Mouse (Mus musculus) MN1 (cell line): ENCODE data around the gene Hoxc11.

ENCODE experiments used
- DNase-seq: peaks from one replicate; pipeline ENCODE4 v3.0.0-alpha.2; 2016; ENCODE audit warnings: low spot score

The Hoxc11 gene

DNA sequence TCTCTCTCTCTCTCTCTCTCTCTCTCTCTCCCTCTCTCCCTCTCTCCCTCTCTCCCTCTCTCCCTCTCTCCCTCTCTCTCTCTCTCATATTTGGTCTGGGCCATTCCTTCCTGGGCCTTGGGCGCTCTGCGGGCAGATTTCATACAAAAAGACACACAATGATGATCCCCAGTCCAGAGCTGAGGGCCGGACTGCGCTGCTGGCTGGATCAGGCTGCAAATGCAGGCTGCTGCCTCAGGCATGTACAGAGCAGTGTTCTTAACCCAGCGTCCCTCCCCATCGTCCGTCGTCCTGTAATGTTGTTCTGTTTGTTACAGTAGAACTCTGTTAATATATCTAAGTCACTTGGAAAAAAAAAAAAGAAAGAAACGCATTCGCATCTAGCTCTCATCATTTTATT, 30.3 kb downstream of the Hoxc11 start:
- peak; percentile 32 for DNase-seq

- no peak for DNase-seq
These were observed 30.7 kb downstream of the Hoxc11 start for GRCm38 (mm10) chr15:102984925-102985324.

- DNase-seq: peak; percentile 98
These were observed 33.1 kb downstream of the Hoxc11 start for GRCm38 (mm10) chr15:102987124-102987833.

DNA sequence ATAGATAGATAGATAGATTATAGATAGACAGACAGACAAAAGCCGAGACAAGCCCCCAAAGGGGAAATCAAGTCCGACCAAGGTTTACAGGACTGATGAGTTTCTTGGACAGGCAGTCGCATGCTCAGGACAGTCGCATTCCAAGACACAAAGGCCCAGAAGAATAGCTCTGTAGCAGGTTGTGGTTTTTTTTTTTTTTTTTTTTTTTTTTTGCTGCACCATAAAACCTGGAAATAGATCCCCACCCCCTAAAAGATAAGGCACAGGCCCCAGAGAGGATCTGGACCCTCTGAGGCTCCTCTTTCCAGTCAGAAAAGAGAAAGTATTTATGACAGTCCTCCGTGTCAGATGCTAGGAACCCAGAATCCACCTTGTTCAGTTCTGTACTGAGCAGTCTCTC, 33.9 kb downstream of the Hoxc11 start:
- DNase-seq: no peak

- DNase-seq: no peak
These were observed 36.5 kb downstream of the Hoxc11 start, which contains the start of gene Hoxc8 for GRCm38 (mm10) chr15:102990461-102991397. Gene Hoxc8 (plus strand): TSS chr15:102990607.

DNA sequence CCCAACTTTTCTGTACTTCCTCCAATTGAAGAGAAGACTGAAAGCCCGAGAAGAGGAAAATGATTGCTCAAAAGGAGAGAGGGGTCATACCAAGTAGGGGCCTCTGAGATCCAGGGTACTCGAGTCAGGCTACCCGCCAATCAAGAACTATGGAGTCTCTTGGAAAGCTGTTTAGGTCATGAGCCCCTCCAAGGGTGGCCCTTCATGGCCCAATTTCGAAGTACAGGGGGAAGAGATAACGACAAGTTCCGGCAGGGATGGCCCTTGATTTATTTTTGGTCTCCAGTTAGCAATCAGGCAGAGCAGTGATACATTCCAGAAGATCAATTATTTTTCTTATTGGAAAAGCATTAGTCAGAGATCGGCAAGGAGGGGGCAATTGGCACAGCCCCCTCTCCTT, 37.6 kb downstream of the Hoxc11 start:
- DNase-seq: no peak

DNA sequence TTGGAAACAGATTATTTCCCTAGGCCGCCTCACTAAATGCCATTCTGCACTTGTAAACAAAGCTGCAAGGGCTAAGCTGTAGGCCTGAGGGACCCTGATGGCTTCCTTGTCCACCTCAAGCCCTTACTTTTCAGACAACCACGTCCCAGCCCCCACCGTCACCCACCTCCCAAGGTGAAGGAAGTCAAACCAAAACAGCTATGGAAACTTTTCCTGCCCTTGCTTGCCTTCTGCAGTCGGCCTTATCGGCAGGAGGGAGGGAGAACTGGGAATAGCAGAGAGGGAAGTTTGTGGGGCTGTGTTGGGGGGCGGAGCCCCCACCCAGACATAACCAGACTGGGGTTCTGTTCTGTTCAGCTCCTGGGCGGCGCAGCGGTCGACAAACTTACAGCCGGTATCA, 38.0 kb downstream of the Hoxc11 start:
- no peak for DNase-seq

GRCm38 (mm10) chr15:102992863-102993262, 38.6 kb downstream of the Hoxc11 start:
- DNase-seq: no peak

GRCm38 (mm10) chr15:102996548-102996947, 42.3 kb downstream of the Hoxc11 start:
- DNase-seq: no peak

GRCm38 (mm10) chr15:102997431-102997830, 43.2 kb downstream of the Hoxc11 start:
- DNase-seq: no peak

DNA sequence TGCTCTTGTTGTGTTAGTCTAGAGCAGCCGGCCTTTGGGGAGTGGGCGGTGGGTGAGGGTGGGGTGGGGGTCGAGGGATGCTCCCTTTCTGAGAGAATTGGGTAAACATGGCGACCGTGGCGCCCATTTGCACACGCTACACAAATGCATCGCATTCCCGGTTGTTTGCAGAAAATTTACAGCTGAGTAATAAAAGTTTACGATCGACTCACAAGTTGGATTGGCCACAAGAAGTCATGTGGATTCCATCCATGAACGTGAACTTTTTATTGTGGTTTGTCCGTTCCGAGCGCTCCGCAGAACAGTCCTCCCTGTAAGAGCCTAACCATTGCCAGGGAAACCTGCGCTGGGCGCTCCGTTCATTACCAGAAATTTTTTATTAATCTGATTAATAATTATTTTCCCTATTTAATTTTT, 43.7 kb downstream of the Hoxc11 start, which contains the start of gene Hoxc6:
TSS of gene Hoxc6 (plus strand) at position 319 of the 417 bp plus-strand sequence.
- peak; percentile 79 for DNase-seq

DNA sequence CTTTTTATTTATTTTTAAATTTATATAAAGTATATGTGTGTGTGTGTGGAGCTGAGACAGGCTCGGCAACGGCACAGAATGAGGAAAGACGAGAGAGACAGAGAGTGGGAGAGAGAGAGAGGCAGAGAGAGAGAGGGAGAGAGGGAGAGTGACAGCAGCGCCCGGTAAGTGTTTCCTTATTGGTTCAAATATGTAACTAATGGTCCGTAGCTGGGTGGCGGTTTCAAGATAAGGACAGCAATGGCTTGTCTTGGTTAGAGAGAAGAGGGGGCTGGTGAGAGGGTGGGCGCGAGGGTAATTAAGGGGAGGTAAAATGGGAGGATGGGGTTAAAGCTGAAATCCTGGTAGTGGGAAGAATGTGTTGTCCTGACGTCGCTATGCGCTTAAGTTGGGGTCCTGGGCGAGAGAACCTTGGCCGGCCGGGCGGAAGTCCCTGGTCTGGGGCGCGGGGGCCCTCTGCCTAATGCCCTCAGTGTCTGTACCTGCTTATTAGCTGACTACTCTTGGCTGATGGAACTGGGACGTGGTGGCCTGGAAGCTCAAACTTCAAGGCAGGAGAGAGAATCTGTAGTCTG, 44.5 kb downstream of the Hoxc11 start:
- peak; percentile 79 for DNase-seq

DNA sequence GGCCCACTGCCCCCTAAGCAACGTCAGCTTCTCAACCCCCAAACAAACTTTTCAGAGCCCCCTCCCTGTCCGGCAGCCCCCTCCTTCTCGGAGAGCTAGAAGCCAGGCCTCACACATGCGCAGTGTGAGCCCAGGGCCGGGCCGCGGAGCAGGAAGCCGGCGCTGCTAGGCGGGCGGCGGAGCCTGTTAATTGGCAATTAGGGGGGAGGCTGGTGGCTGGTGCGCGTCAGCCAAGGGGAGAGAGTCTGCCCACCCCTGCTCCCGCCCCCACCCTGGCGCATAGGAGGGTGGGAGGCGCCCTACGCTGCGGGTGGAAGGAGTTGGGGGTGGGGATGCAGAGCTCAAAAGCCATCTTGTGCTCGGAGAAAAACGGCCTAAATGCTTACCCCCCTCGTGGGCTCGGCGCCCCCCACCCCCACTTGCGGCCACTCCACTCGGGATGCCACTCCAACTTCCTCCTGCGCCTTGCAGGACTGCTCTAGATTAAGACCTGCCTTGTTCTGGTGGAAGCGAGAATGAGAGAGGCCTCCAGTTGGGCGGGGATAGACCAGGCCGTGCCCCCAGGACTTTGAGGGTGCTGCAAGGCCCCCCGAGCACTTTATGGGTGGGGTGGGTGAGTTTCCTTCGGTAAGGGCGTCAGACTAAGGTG, 45.1 kb downstream of the Hoxc11 start:
- peak; percentile 98 for DNase-seq

GRCm38 (mm10) chr15:102999955-103000354, 45.7 kb downstream of the Hoxc11 start:
- DNase-seq: peak; percentile 78

- peak; percentile 69 for DNase-seq
These were observed 46.3 kb downstream of the Hoxc11 start for GRCm38 (mm10) chr15:103000501-103000901.

DNA sequence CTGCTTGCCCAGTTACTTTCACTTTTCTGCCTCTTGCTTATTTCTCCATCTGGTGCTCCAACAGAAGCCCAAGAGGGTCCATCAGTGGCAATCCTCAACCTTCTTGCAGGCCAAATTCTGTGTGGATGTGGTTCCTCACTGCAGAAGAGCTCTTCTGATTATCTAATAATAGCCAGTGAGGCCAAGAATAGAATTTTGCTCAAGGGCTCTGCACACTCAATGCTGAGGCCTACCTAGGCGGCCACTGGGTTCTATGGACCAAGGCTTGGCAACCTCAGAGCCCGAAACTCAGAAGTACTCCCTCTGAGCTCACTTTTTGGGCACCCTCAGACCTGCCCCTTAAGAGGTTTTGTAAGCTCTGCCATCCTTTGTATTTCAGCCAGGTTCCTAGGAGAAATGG, 47.1 kb downstream of the Hoxc11 start:
- peak; percentile 54 for DNase-seq

- DNase-seq: peak; percentile 84
These were observed 47.9 kb downstream of the Hoxc11 start for GRCm38 (mm10) chr15:103002156-103002555.

- DNase-seq: no peak
These were observed 48.7 kb downstream of the Hoxc11 start for GRCm38 (mm10) chr15:103002821-103003448.

GRCm38 (mm10) chr15:103005308-103005707, 51.1 kb downstream of the Hoxc11 start:
- DNase-seq: peak; percentile 69

DNA sequence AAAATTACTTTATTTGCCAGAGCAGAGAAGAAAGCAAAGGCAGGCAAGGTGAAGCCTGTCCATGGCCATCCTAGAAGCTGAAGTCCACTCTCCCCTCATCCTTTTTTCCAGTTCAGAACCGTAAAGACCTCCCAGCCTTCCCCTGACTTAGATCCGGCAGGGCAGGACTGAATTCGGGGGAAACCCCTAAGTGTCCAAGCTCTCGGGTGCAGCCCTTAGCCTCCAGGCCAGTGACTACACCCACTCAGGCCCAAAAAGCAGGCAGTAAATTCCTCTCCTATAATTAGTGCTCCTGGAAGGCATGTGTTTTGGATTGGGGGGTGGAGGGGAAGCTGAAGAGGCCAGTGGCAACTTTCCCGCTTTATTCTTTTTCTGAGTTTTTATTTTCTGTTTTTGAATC, 51.6 kb downstream of the Hoxc11 start:
- DNase-seq: peak; percentile 38

DNA sequence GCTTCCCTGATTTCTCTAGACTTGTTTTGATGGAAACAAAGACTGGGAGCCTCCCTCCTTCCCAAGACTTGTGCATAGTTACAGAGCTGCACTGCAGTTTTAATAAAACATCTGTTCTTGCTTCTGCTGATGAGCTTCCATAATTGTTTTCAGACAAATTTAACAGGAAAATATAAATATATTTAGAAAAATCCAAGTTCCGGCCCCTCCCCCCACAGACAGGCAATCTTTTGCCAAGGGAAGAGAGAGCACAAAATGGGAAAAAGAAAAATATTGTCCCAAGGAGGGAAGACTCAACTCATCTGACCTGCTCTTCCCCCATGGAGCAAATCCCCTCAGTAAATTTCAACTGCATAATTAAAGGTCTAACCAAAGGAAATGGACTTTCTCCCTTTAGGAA, 52.1 kb downstream of the Hoxc11 start:
- DNase-seq: no peak
